Mouse (Mus musculus): ENCODE measurements around the gene Trmt1.

Trmt1 gene

DNA sequence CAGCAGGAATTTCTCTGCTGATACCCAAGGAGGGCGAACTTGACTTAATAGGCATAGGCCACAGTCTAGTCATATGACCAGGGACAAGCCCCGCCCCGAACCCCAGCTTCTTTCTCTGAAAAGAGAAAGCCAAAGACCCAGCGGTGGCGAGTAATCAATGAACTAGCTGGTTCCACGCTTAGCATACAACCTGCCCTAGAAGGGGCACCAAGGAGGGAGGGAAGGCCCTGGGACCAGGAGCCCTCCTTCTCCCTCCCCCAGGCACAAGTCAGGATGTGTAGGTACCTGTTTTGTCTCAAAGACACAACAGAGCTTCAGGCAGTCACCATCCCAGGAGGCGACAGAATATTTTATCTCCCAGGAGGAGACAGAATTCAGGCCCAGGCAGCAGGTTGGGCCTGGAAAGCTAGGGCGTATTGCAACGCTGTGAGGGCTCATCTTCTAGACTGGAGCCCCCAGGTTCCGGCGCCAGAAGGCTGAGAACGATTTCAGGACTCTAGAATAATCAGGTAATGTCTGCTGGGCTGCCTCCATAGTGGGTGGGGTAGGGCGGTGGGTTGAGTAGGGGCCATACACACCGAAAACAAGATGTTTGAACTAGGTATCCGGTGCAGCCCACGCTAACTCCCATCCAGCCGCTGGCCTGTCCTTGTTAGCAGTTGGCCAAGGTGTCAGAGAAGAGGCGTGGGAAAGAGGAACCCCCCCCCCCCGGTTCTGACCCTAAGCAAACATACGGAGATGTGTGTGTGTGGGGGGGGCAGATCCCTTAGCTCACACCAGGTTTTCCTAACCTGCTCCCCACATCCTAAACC, at the start of gene Trmt1:
Trmt1 (plus strand) TSS at position 117 of the 812 bp plus-strand sequence.
- CTCF ChIA-PET = interaction anchor here (0.6 to 0.7 kb wide), 3 partner anchors 50 to 506 kb away, joined by 3 to 9 read pairs (median 5); no protein-coding TSS in a partner anchor

GRCm38 (mm10) chr8:84637946-84638554, 48.1 kb upstream of the Trmt1 start:
- CTCF ChIA-PET = interaction anchor here (0.6 to 0.7 kb wide), 2 partner anchors 10 to 55 kb away, joined by 4 to 7 read pairs; no protein-coding TSS in a partner anchor

GRCm38 (mm10) chr8:84638555-84639161, 47.4 kb upstream of the Trmt1 start:
- CTCF ChIA-PET = interaction anchor here (0.6 to 0.7 kb wide), 3 partner anchors 11 to 173 kb away, joined by 3 to 5 read pairs (median 4); no protein-coding TSS in a partner anchor

DNA sequence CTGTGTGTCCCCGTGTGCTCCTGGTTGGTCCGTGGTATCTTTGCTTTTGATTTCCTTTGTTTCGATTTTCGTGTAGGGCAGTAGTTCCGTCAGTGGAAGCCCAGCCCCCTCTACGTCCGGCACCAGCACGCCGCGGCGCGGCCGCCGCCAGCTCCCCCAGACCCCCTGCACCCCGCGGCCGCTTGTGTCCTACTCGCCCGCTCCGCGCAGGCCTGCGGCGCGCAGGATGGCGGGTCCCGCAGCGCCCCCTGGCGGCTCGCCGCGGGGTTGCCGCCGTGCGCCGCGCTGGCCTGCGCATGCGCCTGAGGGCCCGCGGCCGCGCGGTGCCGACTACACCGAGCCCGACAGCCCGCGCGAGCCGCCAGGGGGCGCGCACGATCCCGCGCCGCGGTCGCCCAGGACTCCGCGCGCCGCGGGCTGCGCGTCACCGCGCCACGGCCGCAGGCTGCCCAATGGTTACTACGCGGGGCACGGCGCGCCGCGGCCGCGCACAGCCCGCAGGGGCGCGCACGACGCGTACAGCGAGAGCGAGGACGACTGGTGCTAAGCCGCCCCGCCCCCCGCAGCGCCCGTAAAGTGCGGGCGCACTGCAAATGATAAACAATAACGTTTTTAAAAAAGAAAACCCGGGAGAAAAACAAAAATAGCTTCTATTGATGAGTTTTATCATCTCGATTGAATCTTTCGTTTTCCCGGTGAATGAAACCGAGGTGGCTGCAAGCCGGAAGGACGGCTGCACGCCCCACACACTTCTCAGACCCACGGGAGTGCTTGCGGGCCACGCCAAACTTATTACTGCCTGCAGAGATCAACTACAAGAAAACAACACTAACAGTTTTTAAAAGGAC, 46.7 kb upstream of the Trmt1 start:
- CTCF ChIA-PET = interaction anchor here (0.6 kb wide), 2 partner anchors 19 to 172 kb away, joined by 3 to 5 read pairs; no protein-coding TSS in a partner anchor

DNA sequence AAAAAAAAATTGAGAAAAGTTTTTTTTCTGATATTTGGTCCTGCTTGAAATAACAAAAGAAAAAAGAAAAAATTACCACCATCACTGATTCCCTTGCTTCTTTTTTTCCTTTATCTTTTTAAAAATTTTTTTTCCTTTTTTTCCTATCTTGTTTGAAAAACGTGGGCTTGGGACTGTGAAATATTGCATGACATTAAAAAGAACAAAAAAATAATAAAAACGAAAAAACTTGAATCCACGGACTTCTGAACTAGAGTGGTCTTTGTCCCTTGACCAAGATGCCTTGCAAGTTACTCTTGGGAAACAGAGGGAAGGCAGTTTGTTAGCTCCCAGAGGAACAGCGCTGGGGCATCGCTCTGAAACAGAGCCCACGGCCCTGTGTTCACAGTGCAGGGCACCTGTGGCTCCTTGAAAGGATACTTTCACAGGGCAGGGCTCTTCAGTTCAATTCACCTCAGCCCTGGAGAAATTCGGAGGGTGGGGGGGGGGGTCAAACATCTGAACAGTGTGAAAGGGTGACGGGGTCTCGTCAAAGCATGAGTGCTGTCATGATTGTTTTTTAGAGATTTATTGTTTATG, 46.0 kb upstream of the Trmt1 start:
- CTCF ChIA-PET = no interaction called here

- CTCF ChIA-PET = no interaction called here
Observed at GRCm38 (mm10) chr8:84640617-84641294, 45.4 kb upstream of the Trmt1 start.

DNA sequence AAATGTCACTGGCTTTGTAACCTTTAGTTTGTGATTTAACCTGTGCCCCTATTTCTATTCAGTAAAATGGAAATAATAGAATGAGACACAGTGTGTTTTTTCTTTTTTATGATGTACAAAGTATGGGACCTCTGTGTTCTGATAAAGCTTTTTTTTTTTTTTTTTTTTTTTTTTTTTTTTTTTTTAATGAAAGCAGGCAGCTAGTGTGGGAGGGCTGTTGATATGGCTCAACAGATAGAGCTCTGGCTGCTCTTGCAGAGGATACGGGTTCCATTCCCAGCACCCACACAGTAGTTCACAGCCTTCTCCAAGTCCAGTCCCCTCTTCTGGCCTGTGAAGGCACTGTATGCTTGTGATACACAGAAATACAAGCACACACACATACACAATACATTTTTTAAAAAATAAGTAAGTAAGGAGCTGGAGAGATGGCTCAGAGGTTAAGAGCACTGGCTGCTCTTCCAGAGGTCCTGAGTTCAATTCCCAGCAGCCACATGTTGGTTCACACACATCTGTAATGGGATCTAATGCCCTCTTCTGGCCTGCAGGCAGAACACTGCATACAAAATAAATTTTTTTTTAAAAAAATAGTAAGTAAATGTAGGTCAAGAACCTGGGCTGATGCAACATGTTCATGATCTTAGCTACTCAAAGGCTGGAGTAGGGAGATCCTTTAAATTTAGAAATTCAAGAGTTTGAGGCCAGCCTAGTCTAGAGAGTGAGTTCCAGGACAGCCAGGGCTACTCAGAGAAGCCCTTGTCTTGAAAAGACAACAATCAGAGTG, 44.3 kb upstream of the Trmt1 start:
- CTCF ChIA-PET = interaction anchor here (0.5 to 1.0 kb wide), 3 partner anchors 16 to 19 kb away, joined by 3 to 7 read pairs (median 4); no protein-coding TSS in a partner anchor

DNA sequence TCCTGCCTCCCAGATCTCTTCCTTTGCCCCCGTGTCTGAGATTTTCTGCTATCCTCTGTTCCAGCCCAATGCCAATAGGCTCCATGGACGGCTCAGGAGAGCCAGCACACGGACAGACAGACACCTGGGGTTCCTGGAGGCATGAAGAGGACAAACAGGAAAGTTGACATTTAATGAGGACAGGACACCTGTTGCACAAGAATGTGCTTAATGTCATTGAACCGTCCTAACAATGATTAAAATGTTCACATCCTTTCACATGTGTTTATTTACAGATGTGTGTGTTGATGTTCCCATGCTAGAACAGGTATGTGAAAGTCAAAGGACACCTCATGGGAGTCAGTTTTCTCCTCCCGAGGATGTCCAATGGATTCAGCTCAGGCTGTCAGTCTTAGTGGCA, 43.1 kb upstream of the Trmt1 start:
- CTCF ChIA-PET = interaction anchor here (1.0 kb wide), 2 partner anchors 15 to 18 kb away, joined by 3 read pairs; no protein-coding TSS in a partner anchor

- CTCF ChIA-PET = no interaction called here
Observed at GRCm38 (mm10) chr8:84646800-84647199, 39.3 kb upstream of the Trmt1 start.

- CTCF ChIA-PET = interaction anchor here (0.6 kb wide), 1 partner anchor 27 kb away, joined by 7 read pairs; no protein-coding TSS in a partner anchor
Observed at GRCm38 (mm10) chr8:84647461-84647901, 38.6 kb upstream of the Trmt1 start.

GRCm38 (mm10) chr8:84650213-84650612, 35.9 kb upstream of the Trmt1 start:
- CTCF ChIA-PET = no interaction called here

GRCm38 (mm10) chr8:84653092-84653631, 32.9 kb upstream of the Trmt1 start:
- CTCF ChIA-PET = interaction anchor here (0.7 kb wide), 2 partner anchors 41 to 53 kb away, joined by 3 to 5 read pairs; no protein-coding TSS in a partner anchor

- CTCF ChIA-PET = no interaction called here
Observed at GRCm38 (mm10) chr8:84654597-84654996, 31.5 kb upstream of the Trmt1 start.

- CTCF ChIA-PET = no interaction called here
Observed at GRCm38 (mm10) chr8:84655336-84656190, 30.5 kb upstream of the Trmt1 start.

GRCm38 (mm10) chr8:84656191-84656525, 29.9 kb upstream of the Trmt1 start:
- CTCF ChIA-PET = no interaction called here

GRCm38 (mm10) chr8:84656641-84657126, 29.4 kb upstream of the Trmt1 start:
- CTCF ChIA-PET = interaction anchor here (0.6 to 0.7 kb wide), 2 partner anchors 52 to 191 kb away, joined by 5 to 7 read pairs; no protein-coding TSS in a partner anchor

- CTCF ChIA-PET = interaction anchor here (0.6 to 0.8 kb wide), 3 partner anchors 15 to 191 kb away, joined by 3 to 7 read pairs (median 5); no protein-coding TSS in a partner anchor
Observed at GRCm38 (mm10) chr8:84657203-84657602, 28.9 kb upstream of the Trmt1 start.

- CTCF ChIA-PET = interaction anchor here (0.5 to 0.8 kb wide), 2 partner anchors 15 to 19 kb away, joined by 3 read pairs; no protein-coding TSS in a partner anchor
Observed at GRCm38 (mm10) chr8:84657680-84658079, 28.4 kb upstream of the Trmt1 start.

Data from spleen, embryonic (tissue).